Mouse (Mus musculus) cerebellum, postnatal 10 days (tissue): ENCODE measurements at regions not wholly inside any gene's neighbourhood (a gene's known extent, or its start where the extent isn't known, plus 50 kb on each side); places are given as distances from the start of the nearest gene placed in this dataset.

Experiments used
- DNase-seq, 2 experiments: peaks; one replicate each; pipeline ENCODE4 v3.0.0; 2021; ENCODE audit warnings: mixed read lengths in 2 of 2

GRCm38 (mm10) chr16:95839512-95840253 is 137.8 kb downstream of the Ets2 start:
- DNase-seq, result no peak

GRCm38 (mm10) chr16:95838886-95839430 is 137.1 kb downstream of the Ets2 start:
- DNase-seq, result no peak

- no peak for DNase-seq
Observed at GRCm38 (mm10) chr16:95838478-95838846, 136.6 kb downstream of the Ets2 start.

GRCm38 (mm10) chr16:95837723-95838477 is 136.0 kb downstream of the Ets2 start:
- DNase-seq, result no peak

GRCm38 (mm10) chr16:95835941-95836340 is 134.1 kb downstream of the Ets2 start:
- DNase-seq, result no peak

GRCm38 (mm10) chr16:95834556-95835288 is 132.8 kb downstream of the Ets2 start:
- no peak for DNase-seq

GRCm38 (mm10) chr16:95833455-95833854 is 131.6 kb downstream of the Ets2 start:
- DNase-seq, result no peak

GRCm38 (mm10) chr16:95832346-95832739 is 130.5 kb downstream of the Ets2 start:
- DNase-seq, result no peak

- DNase-seq, result peak in 1 of 2 experiments; percentile 25
Observed at GRCm38 (mm10) chr16:95831566-95832345, 129.9 kb downstream of the Ets2 start.

GRCm38 (mm10) chr16:95827402-95827737 is 125.5 kb downstream of the Ets2 start:
- DNase-seq, result no peak

GRCm38 (mm10) chr16:95826681-95827401 is 125.0 kb downstream of the Ets2 start:
- peak; percentile 27 to 36 for DNase-seq

GRCm38 (mm10) chr16:95825723-95826122 is 123.8 kb downstream of the Ets2 start:
- no peak for DNase-seq

GRCm38 (mm10) chr16:95824720-95825534 is 123.1 kb downstream of the Ets2 start:
- DNase-seq, result peak; percentile 79 to 83

- DNase-seq, result no peak
Observed at GRCm38 (mm10) chr16:95823803-95824202, 121.9 kb downstream of the Ets2 start.

GRCm38 (mm10) chr16:95821080-95821479 is 119.2 kb downstream of the Ets2 start:
- no peak for DNase-seq

GRCm38 (mm10) chr16:95820606-95821005 is 118.7 kb downstream of the Ets2 start:
- no peak for DNase-seq

GRCm38 (mm10) chr16:95820013-95820412 is 118.1 kb downstream of the Ets2 start:
- DNase-seq, result no peak

GRCm38 (mm10) chr16:95815966-95816365 is 114.1 kb downstream of the Ets2 start:
- DNase-seq, result no peak

GRCm38 (mm10) chr16:95815206-95815731 is 113.4 kb downstream of the Ets2 start:
- DNase-seq, result peak in 1 of 2 experiments; percentile 39

GRCm38 (mm10) chr16:95814513-95815118 is 112.7 kb downstream of the Ets2 start:
- peak; percentile 72 to 80 for DNase-seq
